Mouse (Mus musculus): ENCODE data around the gene Arhgap33. TPM values are rescaled to one million over a fixed set of nuclear protein-coding genes. Genes with fewer than 3 reads are reported as not detected.

Arhgap33 gene
- polyA plus RNA-seq, 1 experiment from 2014 or later: 25.2 TPM

- no peaks in the 10 kb centered on the region for H3K27me3 ChIP-seq (replicated peaks; ENCODE audit: low read depth, poor library complexity, severe bottlenecking)
- no peak overlapping the region for H3K27ac ChIP-seq (replicated peaks)
- peak overlapping the region; percentile 64 for H3K4me3 ChIP-seq
- H3K9me3 ChIP-seq: no peaks in the 10 kb centered on the region
- no peak for DNase-seq (ENCODE audit: low spot score)
- H3K4me1 ChIP-seq: peaks cover 37% of the 10 kb centered on the region
- H3K36me3 ChIP-seq (replicated peaks): peaks cover 42% of the 10 kb centered on the region
- WGBS: 75% methylated on average over 2 of the region's 2 CpGs
Measured at GRCm38 (mm10) chr7:30560296-30560695, 25.4 kb upstream of the Arhgap33 start.

DNA sequence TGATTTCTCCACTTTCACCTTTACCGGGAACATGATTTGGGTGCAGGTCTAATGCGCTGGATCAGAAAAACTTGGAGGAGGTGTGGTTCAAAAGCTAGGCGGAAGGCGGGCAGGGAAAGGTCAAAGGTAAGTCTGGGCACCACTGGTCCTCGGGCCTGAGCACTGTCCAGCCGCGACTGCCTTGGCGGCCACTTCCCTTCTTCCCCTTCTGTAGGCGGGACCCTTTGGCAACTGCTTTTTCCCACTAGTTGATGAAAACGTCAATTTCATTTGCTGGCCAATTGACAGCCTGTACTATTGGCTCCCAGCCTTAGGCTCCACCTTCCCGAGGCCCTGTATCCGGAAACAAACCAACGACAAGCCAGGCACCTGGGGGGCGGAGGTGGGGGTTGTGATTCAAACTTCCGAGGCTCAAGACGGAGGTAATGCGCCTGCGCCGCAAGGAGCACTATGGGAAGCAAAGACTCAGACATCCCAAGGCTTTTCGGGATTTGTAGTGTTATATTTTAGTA lies 24.6 kb upstream of the Arhgap33 start, which contains the start of gene Lin37:
TSS of gene Lin37 (minus strand) at position 396 of the 512 bp plus-strand sequence.
- Histone ChIP-seq H3K9me3 (no peaks in the 10 kb centered on the region), H3K36me3 (replicated peaks) (peaks cover 42% of the 10 kb centered on the region), H3K4me1 (peaks cover 37% of the 10 kb centered on the region), H3K4me3 (peak within 1 kb of the TSS; percentile 64), H3K27ac (replicated peaks) (peak within 1 kb of the TSS; percentile 72), H3K27me3 (replicated peaks; ENCODE audit: low read depth, poor library complexity, severe bottlenecking) (no peaks in the 10 kb centered on the region)
- peak; percentile 96 for DNase-seq (ENCODE audit: low spot score)
- under 1% methylated on average over 20 of the region's 20 CpGs for WGBS

GRCm38 (mm10) chr7:30558656-30559442 lies 24.0 kb upstream of the Arhgap33 start:
- H3K4me3 ChIP-seq: peak overlapping the region; percentile 64
- WGBS: 19% methylated on average over 12 of the region's 12 CpGs
- H3K27ac ChIP-seq (replicated peaks): peak overlapping the region; percentile 72
- no peak for DNase-seq (ENCODE audit: low spot score)
- H3K27me3 ChIP-seq (replicated peaks; ENCODE audit: low read depth, poor library complexity, severe bottlenecking): 0 out of 2 replicates have a peak, but pooled peaks cover 4% of the 10 kb centered on the region
- H3K4me1 ChIP-seq: peaks cover 32% of the 10 kb centered on the region
- peaks cover 44% of the 10 kb centered on the region for H3K36me3 ChIP-seq (replicated peaks)
- H3K9me3 ChIP-seq: no peaks in the 10 kb centered on the region

GRCm38 (mm10) chr7:30557901-30558514 lies 23.1 kb upstream of the Arhgap33 start:
- H3K4me3 ChIP-seq: peak overlapping the region; percentile 64
- 93% methylated on average over 13 of the region's 13 CpGs for whole genome bisulfite sequencing
- H3K4me1 ChIP-seq: peaks cover 37% of the 10 kb centered on the region
- H3K9me3 ChIP-seq: no peaks in the 10 kb centered on the region
- H3K36me3 ChIP-seq (replicated peaks): peaks cover 44% of the 10 kb centered on the region
- H3K27me3 ChIP-seq (replicated peaks; ENCODE audit: low read depth, poor library complexity, severe bottlenecking): 0 out of 2 replicates have a peak, but pooled peaks cover 4% of the 10 kb centered on the region
- no peak for DNase-seq (ENCODE audit: low spot score)
- no peak overlapping the region for H3K27ac ChIP-seq (replicated peaks)

DNA sequence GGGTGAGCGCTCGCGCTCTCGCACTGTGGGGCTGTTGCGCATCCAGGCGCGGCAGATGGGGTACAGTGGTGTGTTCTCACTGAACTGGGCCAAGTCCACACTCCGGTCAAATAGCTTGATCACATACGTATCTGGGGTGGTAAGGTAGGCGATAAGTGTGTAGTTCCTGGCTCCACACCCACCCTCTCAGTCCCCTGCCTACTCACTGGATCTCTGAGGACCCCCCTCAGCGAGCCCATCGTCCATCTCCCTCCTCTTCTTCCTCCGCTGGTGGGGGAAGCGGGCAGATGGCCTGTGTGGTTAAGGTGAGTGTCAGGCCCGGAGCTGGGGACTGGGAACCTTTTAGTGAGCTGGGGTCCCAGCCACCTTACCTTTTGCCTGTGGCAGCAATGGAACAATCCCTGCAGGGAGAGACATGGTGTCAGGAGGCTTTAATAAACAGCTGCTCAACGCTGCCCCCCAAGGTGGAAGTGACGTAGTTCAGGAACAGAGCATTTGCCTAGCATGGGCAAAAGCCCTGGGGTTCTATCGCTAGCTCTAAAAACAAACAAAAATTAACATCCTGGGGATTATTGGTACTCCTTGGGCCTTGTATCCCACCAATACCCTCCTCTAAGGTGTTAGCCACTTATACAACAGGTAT lies 22.2 kb upstream of the Arhgap33 start:
- Histone ChIP-seq H3K4me1 (peaks cover 37% of the 10 kb centered on the region), H3K27me3 (replicated peaks; ENCODE audit: low read depth, poor library complexity, severe bottlenecking) (0 out of 2 replicates have a peak, but pooled peaks cover 4% of the 10 kb centered on the region), H3K36me3 (replicated peaks) (peaks cover 44% of the 10 kb centered on the region), H3K4me3 (peak overlapping the region; percentile 23; the same call in 1 of the 2 replicates), H3K27ac (replicated peaks) (no peak overlapping the region), H3K9me3 (no peaks in the 10 kb centered on the region)
- 92% methylated on average over 18 of the region's 18 CpGs for WGBS
- no peak for DNase-seq (ENCODE audit: low spot score)

- H3K4me1 ChIP-seq: peaks cover 32% of the 10 kb centered on the region
- H3K36me3 ChIP-seq (replicated peaks): peaks cover 53% of the 10 kb centered on the region
- H3K27ac ChIP-seq (replicated peaks): peak overlapping the region; percentile 92
- no peak for DNase-seq (ENCODE audit: low spot score)
- peak overlapping the region; percentile 68 for H3K4me3 ChIP-seq
- H3K27me3 ChIP-seq (replicated peaks; ENCODE audit: low read depth, poor library complexity, severe bottlenecking): 0 out of 2 replicates have a peak, but pooled peaks cover 4% of the 10 kb centered on the region
- 84% methylated on average over 22 of the region's 22 CpGs for WGBS
- H3K9me3 ChIP-seq: no peaks in the 10 kb centered on the region
Measured at GRCm38 (mm10) chr7:30553810-30554584, 19.1 kb upstream of the Arhgap33 start.

GRCm38 (mm10) chr7:30553021-30553589 lies 18.2 kb upstream of the Arhgap33 start:
- WGBS: 9% methylated on average over 23 of the region's 23 CpGs
- H3K27me3 ChIP-seq (replicated peaks; ENCODE audit: low read depth, poor library complexity, severe bottlenecking): 0 out of 2 replicates have a peak, but pooled peaks cover 4% of the 10 kb centered on the region
- peaks cover 23% of the 10 kb centered on the region for H3K4me1 ChIP-seq
- DNase-seq (ENCODE audit: low spot score): peak; percentile 29
- peak overlapping the region; percentile 68 for H3K4me3 ChIP-seq
- H3K36me3 ChIP-seq (replicated peaks): peaks cover 62% of the 10 kb centered on the region
- peak overlapping the region; percentile 92 for H3K27ac ChIP-seq (replicated peaks)
- no peaks in the 10 kb centered on the region for H3K9me3 ChIP-seq

DNA sequence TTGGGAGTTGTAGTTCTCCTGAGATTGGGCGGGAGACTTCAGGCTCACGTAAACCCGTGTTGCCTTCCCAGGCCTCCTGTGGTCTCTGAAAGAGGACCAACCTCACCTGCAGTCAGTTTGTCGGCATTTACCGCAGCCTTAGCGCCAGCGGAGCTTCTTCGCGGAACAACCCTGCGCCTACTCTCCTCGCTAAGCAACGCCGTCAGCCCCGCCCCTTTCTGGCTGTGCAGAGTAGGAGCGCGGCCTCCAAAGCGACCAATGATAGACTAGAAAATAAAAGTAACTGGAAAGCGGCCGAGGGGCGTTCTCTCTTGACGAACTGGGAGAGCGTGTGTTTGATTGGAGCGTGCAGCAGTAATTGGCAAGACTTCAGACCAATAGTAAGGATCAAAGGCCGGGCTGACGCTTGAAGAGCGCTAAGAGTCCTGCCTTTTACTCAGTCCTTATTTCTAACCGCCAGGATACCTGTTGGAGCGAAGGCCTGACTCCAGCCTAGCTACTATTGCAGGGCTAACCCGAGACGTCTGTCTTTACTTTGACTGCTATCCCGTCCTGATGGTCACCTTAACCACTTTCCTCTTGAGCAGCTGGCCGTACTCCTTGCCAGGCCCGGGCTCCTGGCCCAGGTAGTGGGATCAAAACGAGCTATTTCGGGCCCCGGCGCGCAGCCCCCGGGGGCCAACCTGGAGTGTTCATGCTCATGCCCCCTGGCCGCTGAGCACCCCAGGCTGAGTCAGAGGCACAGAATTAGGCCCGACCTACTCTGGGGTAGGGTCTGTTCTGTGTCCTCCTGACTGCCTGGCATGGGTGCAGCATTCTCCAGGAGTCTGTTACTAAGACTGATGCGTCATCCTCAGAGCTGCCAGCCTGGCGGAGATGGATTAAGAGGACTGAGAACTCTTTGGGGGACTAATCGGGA lies 17.5 kb upstream of the Arhgap33 start, which contains the start of the genes Hspb6 and Proser3:
TSS of gene Hspb6 (plus strand) at position 77 of the 919 bp plus-strand sequence.
TSS of gene Proser3 (minus strand) at position 198 of the 919 bp plus-strand sequence.
- WGBS: under 1% methylated on average over 44 of the region's 44 CpGs
- peaks cover 63% of the 10 kb centered on the region for H3K36me3 ChIP-seq (replicated peaks)
- H3K4me3 ChIP-seq: peak within 1 kb of the TSS; percentile 68

DNA sequence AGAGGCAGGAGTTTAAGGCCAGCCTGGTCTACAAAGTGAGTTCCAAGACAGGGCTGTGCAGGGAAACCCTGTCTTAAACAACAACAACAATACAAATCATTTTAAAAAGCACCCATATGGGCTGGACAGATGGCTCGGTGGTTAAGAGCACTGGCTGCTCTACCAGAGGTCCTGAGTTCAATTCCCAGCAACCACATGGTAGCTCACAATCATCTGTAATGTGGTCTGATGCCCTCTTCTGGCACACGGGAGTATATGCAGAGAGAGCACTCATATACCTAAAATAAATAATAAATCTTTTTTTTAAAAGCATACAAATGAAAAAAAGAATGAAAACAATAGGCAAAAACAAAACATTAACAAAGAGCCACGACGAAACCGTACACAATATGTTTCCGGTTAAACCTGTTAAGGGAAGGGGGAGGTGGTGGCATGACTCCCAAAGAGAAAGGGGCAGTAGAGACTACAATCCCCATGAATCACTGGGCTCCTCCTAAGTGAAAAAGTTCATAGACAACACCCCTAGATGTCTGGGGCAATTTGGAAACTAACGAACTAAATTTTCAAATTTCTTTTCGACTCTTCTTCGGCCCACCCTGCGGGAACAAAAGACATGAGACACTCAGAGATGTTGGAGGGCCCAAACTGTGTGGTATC lies 16.7 kb upstream of the Arhgap33 start:
- Histone ChIP-seq H3K36me3 (replicated peaks) (peaks cover 57% of the 10 kb centered on the region), H3K9me3 (no peaks in the 10 kb centered on the region), H3K27me3 (replicated peaks; ENCODE audit: low read depth, poor library complexity, severe bottlenecking) (0 out of 2 replicates have a peak, but pooled peaks cover 4% of the 10 kb centered on the region), H3K4me3 (peak overlapping the region; percentile 68), H3K27ac (replicated peaks) (peak overlapping the region; percentile 92), H3K4me1 (peaks cover 21% of the 10 kb centered on the region)
- 2% methylated on average over 10 of the region's 10 CpGs for WGBS
- DNase-seq (ENCODE audit: low spot score): no peak

More for the DNA sequence above, 17.5 kb upstream of the Arhgap33 start, which contains the start of the genes Hspb6 and Proser3:
- H3K4me1 ChIP-seq: peaks cover 21% of the 10 kb centered on the region
- no peaks in the 10 kb centered on the region for H3K9me3 ChIP-seq
- peak within 1 kb of the TSS; percentile 92 for H3K27ac ChIP-seq (replicated peaks)
- H3K27me3 ChIP-seq (replicated peaks; ENCODE audit: low read depth, poor library complexity, severe bottlenecking): 0 out of 2 replicates have a peak, but pooled peaks cover 4% of the 10 kb centered on the region
- peak; percentile 95 for DNase-seq (ENCODE audit: low spot score)

- 0 out of 2 replicates have a peak, but pooled peaks cover 4% of the 10 kb centered on the region for H3K27me3 ChIP-seq (replicated peaks; ENCODE audit: low read depth, poor library complexity, severe bottlenecking)
- H3K36me3 ChIP-seq (replicated peaks): peaks cover 56% of the 10 kb centered on the region
- no peak overlapping the region for H3K27ac ChIP-seq (replicated peaks)
- WGBS: 100% methylated on average over 1 of the region's 1 CpGs
- DNase-seq (ENCODE audit: low spot score): no peak
- H3K4me1 ChIP-seq: peaks cover 21% of the 10 kb centered on the region
- peak overlapping the region; percentile 68; the same call in 1 of the 2 replicates for H3K4me3 ChIP-seq
- no peaks in the 10 kb centered on the region for H3K9me3 ChIP-seq
Measured at GRCm38 (mm10) chr7:30550603-30551002, 15.7 kb upstream of the Arhgap33 start.
